Mouse (Mus musculus) liver, adult 2 months (tissue): Measurements from ENCODE around the gene Gtf2e1. TPM values are rescaled to one million over a fixed set of nuclear protein-coding genes. Genes with fewer than 3 reads are reported as not detected.

Experiments
- DNase-seq: peaks from one replicate; pipeline ENCODE4 v3.0.0-alpha.2; 2011; ENCODE audit warnings: low read depth, low spot score; ENCODE audit errors: extremely low read depth
- H3K27ac ChIP-seq: fragments of 200-500 bp; replicated peaks from 2 replicates; pipeline ENCODE4 v1.5.1; 2012; ENCODE audit warnings: low read depth, mild to moderate bottlenecking, control low read depth, inconsistent platforms, low read length; ENCODE audit not compliant: insufficient read depth
- H3K27me3 ChIP-seq: fragments of 200-500 bp; 2 replicates; pipeline ENCODE4 v1.6.1; 2012; ENCODE audit warnings: mild to moderate bottlenecking, moderate library complexity, low read length, inconsistent platforms; ENCODE audit not compliant: control insufficient read depth, insufficient read depth
- H3K36me3 ChIP-seq: fragments of 200-500 bp; 2 replicates; pipeline ENCODE4 v1.6.1; 2012; ENCODE audit warnings: low read length, inconsistent platforms; ENCODE audit not compliant: control insufficient read depth, insufficient read depth
- H3K4me1 ChIP-seq: fragments of 200-500 bp; 2 replicates; pipeline ENCODE4 v1.6.1; 2011; ENCODE audit warnings: low read length; ENCODE audit not compliant: control insufficient read depth, insufficient read depth
- H3K4me3 ChIP-seq: fragments of 200-500 bp; 2 replicates; pipeline ENCODE4 v1.5.1; 2011; ENCODE audit warnings: low read depth, mild to moderate bottlenecking, control low read depth, low read length, moderate library complexity; ENCODE audit not compliant: insufficient read depth
- H3K79me2 ChIP-seq: fragments of 200-500 bp; 2 replicates; pipeline ENCODE4 v1.6.1; 2012; ENCODE audit warnings: inconsistent platforms, mild to moderate bottlenecking, low read length, moderate library complexity; ENCODE audit not compliant: control insufficient read depth, insufficient read depth
- H3K9ac ChIP-seq: fragments of 200-500 bp; 2 replicates; pipeline ENCODE4 v1.6.1; 2012; ENCODE audit warnings: low read depth, mild to moderate bottlenecking, control low read depth, inconsistent platforms, low read length
- CTCF ChIP-seq: fragments of 200-500 bp; IDR thresholded peaks from 2 replicates; pipeline ENCODE4 v1.5.1; 2011; ENCODE audit warnings: low read depth, low read length, control low read depth
- POLR2A ChIP-seq: fragments of 200-500 bp; IDR thresholded peaks from 2 replicates; pipeline ENCODE4 v1.6.1; 2011; ENCODE audit warnings: low read length, control low read depth; ENCODE audit not compliant: insufficient read depth; ENCODE audit errors: extremely low read depth
- WGBS: fragments of 180-500 bp; shearing (Covaris S2); methylation state at CpG from one replicate; pipeline ENCODE4 v1.1.7; 2018; 5-methylcytosine and 5-hydroxymethylcytosine counted together
- polyA plus RNA-seq: library from polyadenylated mRNA; depleted of rRNA; stranded (reverse); fragments of >200 nt; gene quantifications from 2 replicates; pipeline ENCODE4 v1.2.3, GENCODE M21; 2012; rRNA removed
- total RNA-seq: library from RNA; depleted of rRNA; stranded (reverse); fragments of >200 nt; gene quantifications from 2 replicates; pipeline ENCODE4 v1.2.3, GENCODE M21; 2014; rRNA removed

Gene Gtf2e1
- total and polyA plus RNA-seq, 2 experiments: 5.0 to 7.2 TPM

DNA sequence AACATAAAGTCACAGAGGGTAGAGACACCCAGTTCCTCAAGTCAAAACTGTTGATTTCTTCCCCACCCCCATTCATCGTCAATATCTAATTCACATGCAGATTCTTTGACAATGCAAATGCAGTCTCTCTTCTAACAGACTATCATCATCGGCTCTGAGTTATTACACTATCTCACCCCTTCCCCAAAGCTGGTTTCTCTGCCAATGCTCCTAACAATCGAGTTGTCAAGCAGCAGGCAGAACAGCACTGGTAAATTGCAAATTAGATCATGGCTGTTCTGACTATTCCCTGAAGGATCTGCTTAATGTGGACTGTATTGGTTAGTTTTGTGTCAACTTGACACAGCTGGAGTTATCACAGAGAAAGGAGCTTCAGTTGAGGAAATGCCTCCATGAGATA is 70.0 kb downstream of the Gtf2e1 start:
- Histone ChIP-seq H3K79me2 (no peaks in the 10 kb centered on the region), H3K27ac (no peak overlapping the region), H3K36me3 (no peaks in the 10 kb centered on the region), H3K9ac (no peak overlapping the region), H3K4me3 (no peak overlapping the region), H3K4me1 (no peaks in the 10 kb centered on the region), H3K27me3 (no peaks in the 10 kb centered on the region)
- TF ChIP-seq CTCF (no peak), POLR2A (no peak)
- WGBS: 82% methylated on average over 3 of the region's 3 CpGs
- DNase-seq: no peak

DNA sequence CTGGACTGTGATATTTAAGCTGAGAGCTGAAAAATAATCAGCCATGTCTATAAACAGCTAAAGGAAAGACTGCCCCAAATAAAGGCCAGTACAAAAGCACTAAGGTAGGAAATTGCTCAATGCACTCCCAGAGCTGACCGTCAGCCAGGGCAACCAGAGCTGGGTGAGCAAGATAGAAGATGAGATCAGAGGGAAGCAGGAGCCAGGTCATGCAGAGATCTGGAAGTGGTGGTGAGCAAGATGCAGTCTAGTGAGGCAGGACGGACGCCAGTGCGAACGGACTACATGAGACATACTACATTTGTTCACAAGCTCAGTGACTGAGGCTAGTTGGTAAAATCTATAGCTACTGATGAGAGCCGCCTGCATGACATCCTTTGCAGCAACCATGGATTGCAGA is 75.6 kb downstream of the Gtf2e1 start:
- H3K36me3 ChIP-seq: no peaks in the 10 kb centered on the region
- TF ChIP-seq CTCF (no peak), POLR2A (no peak)
- H3K27me3 ChIP-seq: 0 out of 2 replicates have a peak, but pooled peaks cover 3% of the 10 kb centered on the region
- no peak for DNase-seq
- H3K4me3 ChIP-seq: no peak overlapping the region
- no peaks in the 10 kb centered on the region for H3K4me1 ChIP-seq
- WGBS: 87% methylated on average over 6 of the region's 6 CpGs
- no peaks in the 10 kb centered on the region for H3K79me2 ChIP-seq
- H3K9ac ChIP-seq: no peak overlapping the region
- H3K27ac ChIP-seq: no peak overlapping the region

DNA sequence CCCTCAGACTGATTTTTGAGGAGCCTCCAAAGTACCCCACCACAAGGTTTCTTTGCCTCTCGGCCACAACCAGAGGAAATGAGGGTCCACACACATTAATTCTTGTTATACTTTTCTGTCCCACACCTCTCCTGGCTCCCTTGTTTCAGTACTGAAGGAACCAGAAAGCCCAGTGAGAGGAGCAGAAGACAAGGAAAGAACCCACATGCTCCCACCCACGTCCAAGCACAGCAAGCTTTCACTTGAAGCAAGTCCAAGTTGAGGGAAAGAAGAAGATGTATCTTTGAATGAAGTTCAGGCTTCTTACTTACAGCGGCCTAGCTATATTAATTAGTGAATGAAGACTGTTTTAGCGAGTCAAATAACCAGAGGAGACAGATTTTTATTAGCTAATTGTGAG is 76.7 kb downstream of the Gtf2e1 start:
- Histone ChIP-seq H3K27ac (no peak overlapping the region), H3K9ac (no peak overlapping the region), H3K36me3 (no peaks in the 10 kb centered on the region), H3K79me2 (no peaks in the 10 kb centered on the region), H3K4me3 (no peak overlapping the region), H3K27me3 (0 out of 2 replicates have a peak, but pooled peaks cover 3% of the 10 kb centered on the region), H3K4me1 (no peaks in the 10 kb centered on the region)
- TF ChIP-seq POLR2A (no peak), CTCF (no peak)
- DNase-seq: no peak
- 75% methylated on average over 4 of the region's 4 CpGs for WGBS

DNA sequence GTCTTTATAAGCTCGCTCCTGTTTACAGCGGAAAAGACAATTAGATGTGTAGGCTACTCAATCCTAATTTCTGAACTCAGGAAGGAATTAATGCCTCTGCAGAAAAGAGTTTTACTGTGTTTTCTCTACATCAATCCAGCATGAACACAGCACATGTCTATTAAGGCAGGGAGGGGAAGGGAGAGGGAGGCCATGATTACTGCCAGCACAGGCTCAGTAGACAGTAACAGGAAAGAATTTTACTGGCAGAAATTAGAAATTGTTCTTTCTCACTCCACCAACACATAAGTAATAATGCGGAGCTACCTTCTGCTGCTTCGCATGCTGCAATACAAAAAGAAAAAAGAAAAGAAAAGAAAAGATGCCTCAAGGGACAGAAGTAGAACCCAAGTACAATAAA is 78.0 kb downstream of the Gtf2e1 start:
- Histone ChIP-seq H3K4me3 (no peak overlapping the region), H3K27ac (no peak overlapping the region), H3K9ac (no peak overlapping the region), H3K4me1 (no peaks in the 10 kb centered on the region), H3K79me2 (no peaks in the 10 kb centered on the region), H3K36me3 (no peaks in the 10 kb centered on the region), H3K27me3 (0 out of 2 replicates have a peak, but pooled peaks cover 3% of the 10 kb centered on the region)
- WGBS: 97% methylated on average over 4 of the region's 4 CpGs
- no peak for TF ChIP-seq POLR2A
- TF ChIP-seq CTCF: no peak
- DNase-seq: no peak

Other genes starting within 250 kb of the Gtf2e1 start
- gene Stxbp5l, start 154.8 kb downstream of the Gtf2e1 start, total RNA-seq: 0.46 and 2.3 TPM in 2 replicates
- 0.02 TPM in 1 of 2 replicates, not detected in the other for gene Stxbp5l, start 154.8 kb downstream of the Gtf2e1 start, polyA plus RNA-seq
- gene Rabl3, start 96 bp upstream of the Gtf2e1 start, total RNA-seq: 10.4 and 10.7 TPM in 2 replicates
- 2.8 and 3.5 TPM in 2 replicates for gene Rabl3, start 96 bp upstream of the Gtf2e1 start, polyA plus RNA-seq
- 871 and 874 TPM in 2 replicates for gene Hgd, start 40.4 kb upstream of the Gtf2e1 start, total RNA-seq
- 457 and 554 TPM in 2 replicates for gene Hgd, start 40.4 kb upstream of the Gtf2e1 start, polyA plus RNA-seq
- 79.9 and 93.8 TPM in 2 replicates for gene Ndufb4, start 114.7 kb upstream of the Gtf2e1 start, total RNA-seq
- 50.6 and 54.4 TPM in 2 replicates for gene Ndufb4, start 114.7 kb upstream of the Gtf2e1 start, polyA plus RNA-seq
- 4.4 and 5.0 TPM in 2 replicates for gene Fstl1, start 237.1 kb upstream of the Gtf2e1 start, total RNA-seq
- 1.8 and 1.9 TPM in 2 replicates for gene Fstl1, start 237.1 kb upstream of the Gtf2e1 start, polyA plus RNA-seq